Mouse (Mus musculus) G1E (cell line): ENCODE results near the gene Slc9a9. TPM values are rescaled to one million over a fixed set of nuclear protein-coding genes. Genes with fewer than 3 reads are reported as not detected.

Experiments
- ATAC-seq: 2 replicates; pipeline ENCODE4 v1.8.0; 2016; ENCODE audit warnings: mild to moderate bottlenecking; ENCODE audit not compliant: insufficient number of reproducible peaks, poor library complexity, low FRiP score, severe bottlenecking; ENCODE audit errors: extremely low read depth
- DNase-seq: peaks from one replicate; pipeline ENCODE4 v3.0.0; 2012; ENCODE audit warnings: low spot score
- H3K27me3 ChIP-seq: 2 replicates; pipeline ENCODE4 v1.6.1; 2012; ENCODE audit warnings: mild to moderate bottlenecking, low read length, inconsistent platforms; ENCODE audit not compliant: insufficient read depth
- H3K36me3 ChIP-seq: replicated peaks from 2 replicates; pipeline ENCODE3; 2012; ENCODE audit warnings: mild to moderate bottlenecking, inconsistent platforms
- H3K4me1 ChIP-seq: 2 replicates; pipeline ENCODE4 v1.6.1; 2012; ENCODE audit warnings: low read depth, low read length, inconsistent platforms, mixed read lengths; ENCODE audit not compliant: insufficient read depth
- H3K4me3 ChIP-seq: 2 replicates; pipeline ENCODE4 v1.5.1; 2012; ENCODE audit warnings: low read depth, mild to moderate bottlenecking, inconsistent platforms, low read length, moderate library complexity, mixed read lengths
- H3K9me3 ChIP-seq: replicated peaks from 2 replicates; pipeline ENCODE4 v1.6.1; 2012; ENCODE audit warnings: inconsistent platforms
- CTCF ChIP-seq: IDR thresholded peaks from 2 replicates; pipeline ENCODE4 v1.5.1; 2012; ENCODE audit warnings: low read depth, low read length, inconsistent platforms, mixed read lengths
- GATA1 ChIP-seq: IDR thresholded peaks from 2 replicates; pipeline ENCODE4 v1.6.1; 2012; ENCODE audit warnings: borderline replicate concordance, low read length, inconsistent platforms, mixed read lengths
- GATA2 ChIP-seq: IDR thresholded peaks from 2 replicates; pipeline ENCODE4 v1.6.1; 2012; ENCODE audit warnings: low read depth, low read length, inconsistent platforms, borderline replicate concordance
- POLR2AphosphoS5 ChIP-seq: IDR thresholded peaks from 2 replicates; pipeline ENCODE4 v1.6.1; 2012; ENCODE audit warnings: low read depth, low read length, inconsistent platforms; ENCODE audit not compliant: insufficient replicate concordance
- TAL1 ChIP-seq: conservative IDR thresholded peaks from 2 replicates; pipeline ENCODE4 v1.6.1; 2012; ENCODE audit warnings: low read depth, low read length, inconsistent platforms, mixed read lengths
- polyA plus RNA-seq: library from polyadenylated mRNA; stranded (reverse); fragments of >175 nt; gene quantifications from 2 replicates; pipeline ENCODE4 v1.2.3, GENCODE M21; 2012
- total RNA-seq, 2 experiments: library from RNA; stranded (forward) in 1 of 2; stranded (reverse) in 1 of 2; fragments of 200-1000 nt in 1 of 2; fragments of >200 nt in 1 of 2; fragmentation: Nextera tagmentation in 1 of 2; gene quantifications; 2 replicates each; pipeline ENCODE4 v1.2.3; 2014 to 2017

Slc9a9 gene
- total and polyA plus RNA-seq, 3 experiments: 0.11 TPM; not detected in 2

DNA sequence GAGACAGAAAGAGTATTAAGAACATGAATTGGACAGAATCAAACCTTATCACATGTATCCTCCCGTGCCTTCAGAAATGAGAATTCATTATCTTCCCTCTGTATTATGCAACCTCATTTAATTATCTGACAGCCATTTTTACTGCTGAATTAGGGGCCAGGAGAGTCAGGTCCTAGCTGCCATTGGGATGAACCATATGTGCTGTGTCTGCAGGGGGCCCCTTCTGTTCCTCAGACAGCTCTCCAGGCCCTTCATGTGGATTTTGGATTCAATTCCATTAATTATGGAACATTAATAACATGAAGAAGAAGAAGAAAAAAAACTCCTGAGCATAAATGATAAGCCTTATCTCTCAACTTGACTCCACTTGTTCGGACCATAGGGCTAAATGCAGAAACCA, 559.4 kb downstream of the Slc9a9 start:
- peaks cover 47% of the 10 kb centered on the region for H3K9me3 ChIP-seq
- no peaks in the 10 kb centered on the region for H3K36me3 ChIP-seq
- no peaks in the 10 kb centered on the region for H3K4me1 ChIP-seq
- DNase-seq (no peak), ATAC-seq (no peak)
- TF ChIP-seq GATA2 (no peak), GATA1 (no peak), POLR2AphosphoS5 (no peak), CTCF (no peak), TAL1 (no peak)
- H3K27me3 ChIP-seq: no peaks in the 10 kb centered on the region
- no peak overlapping the region for H3K4me3 ChIP-seq

GRCm38 (mm10) chr9:95239900-95240299, 570.2 kb downstream of the Slc9a9 start:
- no peak overlapping the region for H3K4me3 ChIP-seq
- ATAC-seq (no peak), DNase-seq (no peak)
- TF ChIP-seq GATA1 (no peak), GATA2 (no peak), TAL1 (no peak), POLR2AphosphoS5 (no peak), CTCF (no peak)
- H3K9me3 ChIP-seq: peaks cover 41% of the 10 kb centered on the region
- H3K4me1 ChIP-seq: no peaks in the 10 kb centered on the region
- no peaks in the 10 kb centered on the region for H3K27me3 ChIP-seq
- no peaks in the 10 kb centered on the region for H3K36me3 ChIP-seq

DNA sequence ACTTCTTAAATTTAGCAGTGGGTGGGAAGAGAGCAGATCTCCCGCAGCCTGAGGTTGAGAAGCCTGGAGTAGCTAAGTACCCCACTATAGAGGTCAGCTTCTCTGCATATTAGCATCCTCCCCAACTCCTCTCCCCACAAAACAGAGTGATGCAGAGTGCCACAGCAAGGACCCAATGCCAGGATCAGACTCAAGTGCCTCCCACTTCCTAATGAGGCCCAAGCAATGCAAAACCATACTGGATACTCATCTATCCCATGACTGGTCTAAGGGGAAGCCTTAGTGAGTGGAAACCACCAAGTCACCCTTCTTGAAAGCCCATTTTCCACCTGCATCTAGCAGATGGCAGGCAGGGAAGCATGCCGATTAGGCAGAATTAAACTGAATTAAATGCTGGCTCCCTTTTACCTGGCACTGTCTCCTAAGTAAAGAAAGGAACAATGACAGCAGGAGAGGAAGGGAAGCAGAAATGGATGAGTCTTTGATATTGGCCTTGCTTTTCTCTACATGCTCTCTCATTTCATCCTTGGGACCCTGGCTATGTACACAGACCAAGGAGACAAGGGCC, 573.0 kb downstream of the Slc9a9 start:
- ATAC-seq: no peak
- no peak overlapping the region for H3K4me3 ChIP-seq
- TF ChIP-seq CTCF (no peak), GATA2 (no peak), GATA1 (no peak), POLR2AphosphoS5 (no peak), TAL1 (no peak)
- H3K4me1 ChIP-seq: no peaks in the 10 kb centered on the region
- no peaks in the 10 kb centered on the region for H3K27me3 ChIP-seq
- H3K36me3 ChIP-seq: no peaks in the 10 kb centered on the region
- peaks cover 39% of the 10 kb centered on the region for H3K9me3 ChIP-seq
- no peak for DNase-seq

- TF ChIP-seq POLR2AphosphoS5: no peak
- TF ChIP-seq CTCF: no peak
- TF ChIP-seq GATA2: no peak
- TF ChIP-seq GATA1: no peak
- no peak for TF ChIP-seq TAL1
- ATAC-seq (no peak), DNase-seq (no peak)
- Histone ChIP-seq H3K27me3 (no peaks in the 10 kb centered on the region), H3K4me1 (no peaks in the 10 kb centered on the region), H3K36me3 (no peaks in the 10 kb centered on the region), H3K9me3 (peaks cover 37% of the 10 kb centered on the region), H3K4me3 (no peak overlapping the region)
Measured at GRCm38 (mm10) chr9:95254162-95254561, 584.5 kb downstream of the Slc9a9 start.

DNA sequence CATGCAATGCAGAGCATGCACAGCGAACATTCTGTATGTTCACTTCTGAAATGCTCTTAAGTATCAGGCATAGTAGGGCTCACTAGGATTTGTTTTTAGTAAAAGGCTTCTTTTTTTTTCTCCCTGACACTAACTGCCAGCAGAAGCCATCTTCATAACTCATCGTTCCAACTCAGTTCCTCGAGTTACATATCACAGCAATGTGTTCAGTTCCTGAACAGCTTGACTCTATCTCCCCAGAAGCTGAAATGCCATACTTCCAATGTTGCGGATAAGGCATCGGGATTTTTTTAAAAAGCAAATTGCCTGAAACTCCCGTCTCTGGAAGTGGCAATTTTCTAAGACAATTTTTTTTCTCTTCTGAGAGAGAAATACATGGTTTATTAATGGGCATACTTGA, 586.1 kb downstream of the Slc9a9 start:
- TF ChIP-seq POLR2AphosphoS5 (no peak), GATA2 (no peak), CTCF (no peak), TAL1 (no peak), GATA1 (no peak)
- no peak for ATAC-seq

DNA sequence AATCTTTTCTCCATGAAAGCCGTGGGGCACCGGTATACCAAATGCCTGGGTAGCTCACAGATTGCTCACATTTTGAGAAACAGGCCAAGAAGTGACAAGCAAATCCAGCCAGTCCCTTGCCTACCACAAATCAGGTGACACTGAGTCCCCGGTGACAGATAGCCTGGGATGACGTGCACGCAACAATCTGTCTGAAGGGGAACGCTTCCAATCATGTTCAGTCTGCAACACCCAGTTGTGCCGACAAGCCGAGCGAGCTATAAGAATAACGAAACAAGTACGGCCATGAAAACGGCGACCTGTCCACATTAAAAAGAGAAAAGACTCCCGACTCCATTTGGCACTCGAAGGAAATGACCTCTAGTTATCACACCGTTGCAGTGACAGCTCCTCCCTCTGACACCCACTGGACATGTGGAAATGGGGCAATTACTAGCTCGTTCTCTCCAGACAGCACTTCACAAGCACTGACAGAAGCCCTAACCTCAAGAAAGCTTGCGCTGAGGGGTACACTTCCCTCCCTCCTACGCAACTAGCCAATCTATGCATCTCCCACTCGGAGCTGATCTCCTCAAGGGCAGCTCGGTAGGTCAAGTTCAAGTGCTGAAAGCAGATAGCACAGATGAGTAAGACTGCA, 587.1 kb downstream of the Slc9a9 start:
- no peak for TF ChIP-seq CTCF
- Histone ChIP-seq H3K9me3 (peaks cover 41% of the 10 kb centered on the region), H3K4me1 (no peaks in the 10 kb centered on the region), H3K36me3 (no peaks in the 10 kb centered on the region), H3K27me3 (no peaks in the 10 kb centered on the region), H3K4me3 (no peak overlapping the region)
- no peak for DNase-seq
- ATAC-seq: no peak

More for the DNA sequence above, 586.1 kb downstream of the Slc9a9 start:
- H3K9me3 ChIP-seq: peaks cover 37% of the 10 kb centered on the region
- no peaks in the 10 kb centered on the region for H3K27me3 ChIP-seq
- no peak overlapping the region for H3K4me3 ChIP-seq
- H3K4me1 ChIP-seq: no peaks in the 10 kb centered on the region
- DNase-seq: no peak
- no peaks in the 10 kb centered on the region for H3K36me3 ChIP-seq
